Mouse (Mus musculus) G1E (cell line): ENCODE measurements around the gene Aup1. TPM values are rescaled to one million over a fixed set of nuclear protein-coding genes. Genes with fewer than 3 reads are reported as not detected.

Experiments
- ATAC-seq: 2 replicates; pipeline ENCODE4 v1.8.0; 2016; ENCODE audit warnings: mild to moderate bottlenecking; ENCODE audit not compliant: insufficient number of reproducible peaks, poor library complexity, low FRiP score, severe bottlenecking; ENCODE audit errors: extremely low read depth
- DNase-seq: peaks from one replicate; pipeline ENCODE4 v3.0.0; 2012; ENCODE audit warnings: low spot score
- H3K27me3 ChIP-seq: 2 replicates; pipeline ENCODE4 v1.6.1; 2012; ENCODE audit warnings: mild to moderate bottlenecking, low read length, inconsistent platforms; ENCODE audit not compliant: insufficient read depth
- H3K36me3 ChIP-seq: replicated peaks from 2 replicates; pipeline ENCODE3; 2012; ENCODE audit warnings: mild to moderate bottlenecking, inconsistent platforms
- H3K4me1 ChIP-seq: 2 replicates; pipeline ENCODE4 v1.6.1; 2012; ENCODE audit warnings: low read depth, low read length, inconsistent platforms, mixed read lengths; ENCODE audit not compliant: insufficient read depth
- H3K4me3 ChIP-seq: 2 replicates; pipeline ENCODE4 v1.5.1; 2012; ENCODE audit warnings: low read depth, mild to moderate bottlenecking, inconsistent platforms, low read length, moderate library complexity, mixed read lengths
- H3K9me3 ChIP-seq: replicated peaks from 2 replicates; pipeline ENCODE4 v1.6.1; 2012; ENCODE audit warnings: inconsistent platforms
- CTCF ChIP-seq: IDR thresholded peaks from 2 replicates; pipeline ENCODE4 v1.5.1; 2012; ENCODE audit warnings: low read depth, low read length, inconsistent platforms, mixed read lengths
- GATA1 ChIP-seq: IDR thresholded peaks from 2 replicates; pipeline ENCODE4 v1.6.1; 2012; ENCODE audit warnings: borderline replicate concordance, low read length, inconsistent platforms, mixed read lengths
- GATA2 ChIP-seq: IDR thresholded peaks from 2 replicates; pipeline ENCODE4 v1.6.1; 2012; ENCODE audit warnings: low read depth, low read length, inconsistent platforms, borderline replicate concordance
- POLR2AphosphoS5 ChIP-seq: IDR thresholded peaks from 2 replicates; pipeline ENCODE4 v1.6.1; 2012; ENCODE audit warnings: low read depth, low read length, inconsistent platforms; ENCODE audit not compliant: insufficient replicate concordance
- TAL1 ChIP-seq: conservative IDR thresholded peaks from 2 replicates; pipeline ENCODE4 v1.6.1; 2012; ENCODE audit warnings: low read depth, low read length, inconsistent platforms, mixed read lengths
- polyA plus RNA-seq: library from polyadenylated mRNA; stranded (reverse); fragments of >175 nt; gene quantifications from 2 replicates; pipeline ENCODE4 v1.2.3, GENCODE M21; 2012
- total RNA-seq, 2 experiments: library from RNA; stranded (forward) in 1 of 2; stranded (reverse) in 1 of 2; fragments of 200-1000 nt in 1 of 2; fragments of >200 nt in 1 of 2; fragmentation: Nextera tagmentation in 1 of 2; gene quantifications; 2 replicates each; pipeline ENCODE4 v1.2.3; 2014 to 2017

Gene Aup1
- total and polyA plus RNA-seq, 3 experiments: 133 to 1,014 (median 454) TPM

GRCm38 (mm10) chr6:83083497-83083896 lies 29.2 kb downstream of the Aup1 start:
- Histone ChIP-seq H3K4me3 (no peak overlapping the region), H3K27me3 (peaks cover 36% of the 10 kb centered on the region), H3K36me3 (peaks cover 44% of the 10 kb centered on the region), H3K9me3 (no peaks in the 10 kb centered on the region), H3K4me1 (peaks cover 23% of the 10 kb centered on the region)
- TF ChIP-seq TAL1 (no peak), GATA2 (no peak), GATA1 (no peak), POLR2AphosphoS5 (no peak)
- DNase-seq: no peak
- ATAC-seq: no peak

GRCm38 (mm10) chr6:83084477-83084876 lies 30.2 kb downstream of the Aup1 start:
- H3K36me3 ChIP-seq: peaks cover 38% of the 10 kb centered on the region
- no peak for DNase-seq
- no peak overlapping the region for H3K4me3 ChIP-seq
- TF ChIP-seq CTCF: no peak
- TF ChIP-seq GATA1: no peak
- TF ChIP-seq GATA2: no peak
- no peaks in the 10 kb centered on the region for H3K9me3 ChIP-seq
- H3K4me1 ChIP-seq: peaks cover 14% of the 10 kb centered on the region
- H3K27me3 ChIP-seq: peaks cover 43% of the 10 kb centered on the region
- no peak for ATAC-seq

- ATAC-seq (no peak), DNase-seq (no peak)
- peaks cover 19% of the 10 kb centered on the region for H3K36me3 ChIP-seq
- H3K4me3 ChIP-seq: no peak within 1 kb of the TSS
- TF ChIP-seq GATA2 (no peak), GATA1 (no peak)
- H3K4me1 ChIP-seq: peaks cover 5% of the 10 kb centered on the region; the same call in 1 of the 2 replicates
- H3K9me3 ChIP-seq: no peaks in the 10 kb centered on the region
- peaks cover 57% of the 10 kb centered on the region for H3K27me3 ChIP-seq
These were observed 32.1 kb downstream of the Aup1 start, which contains the start of gene Lbx2 for GRCm38 (mm10) chr6:83086121-83087035. Gene Lbx2 (plus strand): TSS chr6:83086367.

GRCm38 (mm10) chr6:83087205-83087925 lies 33.0 kb downstream of the Aup1 start:
- Histone ChIP-seq H3K36me3 (peaks cover 12% of the 10 kb centered on the region), H3K4me3 (no peak overlapping the region), H3K27me3 (peaks cover 57% of the 10 kb centered on the region), H3K4me1 (peaks cover 5% of the 10 kb centered on the region; the same call in 1 of the 2 replicates), H3K9me3 (no peaks in the 10 kb centered on the region)
- no peak for DNase-seq
- TF ChIP-seq TAL1: no peak
- no peak for TF ChIP-seq GATA2
- no peak for TF ChIP-seq GATA1
- TF ChIP-seq POLR2AphosphoS5: no peak
- no peak for TF ChIP-seq CTCF
- ATAC-seq: no peak

- Histone ChIP-seq H3K36me3 (peaks cover 6% of the 10 kb centered on the region), H3K27me3 (peaks cover 62% of the 10 kb centered on the region), H3K4me1 (peaks cover 5% of the 10 kb centered on the region; the same call in 1 of the 2 replicates), H3K9me3 (no peaks in the 10 kb centered on the region), H3K4me3 (no peak overlapping the region)
- no peak for TF ChIP-seq TAL1
- no peak for TF ChIP-seq CTCF
- no peak for TF ChIP-seq GATA1
- TF ChIP-seq POLR2AphosphoS5: no peak
- ATAC-seq (no peak), DNase-seq (no peak)
These were observed 33.6 kb downstream of the Aup1 start for GRCm38 (mm10) chr6:83087926-83088260.

- Histone ChIP-seq H3K4me3 (no peak overlapping the region), H3K27me3 (peaks cover 45% of the 10 kb centered on the region)
These were observed 38.3 kb downstream of the Aup1 start for GRCm38 (mm10) chr6:83092416-83093127.

More at GRCm38 (mm10) chr6:83092416-83093127, 38.3 kb downstream of the Aup1 start:
- Histone ChIP-seq H3K36me3 (no peaks in the 10 kb centered on the region), H3K9me3 (peaks cover 5% of the 10 kb centered on the region), H3K4me1 (no peaks in the 10 kb centered on the region)
- DNase-seq: no peak
- ATAC-seq: no peak
- TF ChIP-seq GATA2 (no peak), POLR2AphosphoS5 (no peak), TAL1 (no peak), CTCF (no peak), GATA1 (no peak)
